Mouse (Mus musculus) ES-Bruce4 (cell line): ENCODE measurements at regions not wholly inside any gene's neighbourhood (a gene's known extent, or its start where the extent isn't known, plus 50 kb on each side); places are given as distances from the start of the nearest gene placed in this dataset.

Experiments used
- CTCF ChIP-seq: IDR thresholded peaks from one replicate; pipeline ENCODE4 v1.8.1; 2011; ENCODE audit warnings: low read depth, low read length
- POLR2A ChIP-seq: IDR thresholded peaks from one replicate; pipeline ENCODE4 v1.8.1; 2011; ENCODE audit warnings: low read length; ENCODE audit not compliant: insufficient read depth

GRCm38 (mm10) chr13:28653362-28653761 is 300.2 kb downstream of the Sox4 start:
- TF ChIP-seq CTCF (no peak), POLR2A (no peak)
